Mouse (Mus musculus): Measurements from ENCODE around the gene Krr1. TPM values are rescaled to one million over a fixed set of nuclear protein-coding genes. Genes with fewer than 3 reads are reported as not detected.
A peak's percentile ranks its signal among the peaks of the same experiment; 100 is the strongest.

Krr1 gene
- 13.2 and 13.6 TPM in 2 replicates for total RNA-seq (2014; rRNA removed)
- polyA plus RNA-seq (2012; rRNA removed): 2.6 and 3.0 TPM in 2 replicates

DNA sequence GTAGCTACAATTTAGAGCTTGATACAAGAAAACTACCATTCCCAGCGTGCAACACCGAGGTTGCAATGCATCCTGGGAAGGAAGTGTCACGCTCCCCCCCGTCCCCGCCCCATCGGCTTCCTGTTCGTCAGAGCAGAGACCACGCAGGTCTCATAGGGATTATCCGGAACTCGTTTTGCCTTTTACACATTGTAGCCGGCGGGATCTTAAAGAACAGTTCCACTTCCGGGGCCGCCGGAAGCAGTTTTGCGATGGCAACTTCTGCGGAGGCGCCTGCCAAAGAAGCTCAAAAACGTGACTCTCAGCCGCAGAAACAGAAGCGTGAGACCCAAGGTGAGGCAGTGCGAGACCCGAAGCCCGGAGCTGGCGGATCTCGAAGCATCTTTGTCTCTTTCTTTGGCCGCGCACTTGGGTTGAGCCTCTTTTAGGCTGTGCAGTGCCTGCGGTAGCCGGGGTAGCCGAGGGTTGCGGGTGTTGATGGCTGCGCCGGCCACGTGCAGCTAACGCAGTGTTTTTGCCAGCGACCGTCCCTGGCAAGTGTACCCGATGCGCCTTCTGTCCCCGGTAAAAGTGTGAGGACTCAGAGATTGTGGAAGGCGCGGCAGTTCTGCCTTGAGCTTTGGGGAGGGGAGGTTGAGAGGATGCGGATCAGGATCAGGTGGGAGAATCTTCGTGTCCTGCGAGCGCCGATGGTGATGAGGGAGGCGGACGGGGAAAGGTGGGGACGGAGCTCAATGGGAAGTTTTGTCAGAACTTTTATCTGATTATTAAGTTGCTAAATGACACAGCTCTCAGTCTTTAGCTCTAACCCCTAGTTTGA is at the start of gene Krr1:
Krr1 (plus strand) TSS at position 123 of the 820 bp plus-strand sequence.
- peaks cover 11% of the 10 kb centered on the region; the same call in 1 of the 2 replicates for H3K79me2 ChIP-seq (ENCODE audit: control insufficient read depth, insufficient read depth, low read length)
- WGBS: under 1% methylated on average over 51 of the region's 51 CpGs
- H3K9ac ChIP-seq (ENCODE audit: low read depth, low read length): peak within 1 kb of the TSS; percentile 84
- peaks cover 2% of the 10 kb centered on the region; the same call in 1 of the 2 replicates for H3K4me1 ChIP-seq (ENCODE audit: control insufficient read depth, insufficient read depth, low read length)
- TF ChIP-seq POLR2A (IDR thresholded peaks at IDR 0.05; ENCODE audit: extremely low read depth, insufficient read depth, low read length) (peak; percentile 51; the same call in 1 of the 2 replicates), CTCF (IDR thresholded peaks at IDR 0.05; ENCODE audit: low read depth, low read length) (no peak)
- peak within 1 kb of the TSS; percentile 91 for H3K4me3 ChIP-seq (ENCODE audit: insufficient read depth, low read depth, low read length)
- peak; percentile 96 for DNase-seq (ENCODE audit: extremely low read depth, low read depth, low spot score)
- H3K27ac ChIP-seq (replicated peaks; ENCODE audit: insufficient read depth, low read depth, low read length): peak within 1 kb of the TSS; percentile 71
- H3K36me3 ChIP-seq (ENCODE audit: control insufficient read depth, insufficient read depth, low read length): 0 out of 2 replicates have a peak, but pooled peaks cover 2% of the 10 kb centered on the region
- no peaks in the 10 kb centered on the region for H3K27me3 ChIP-seq (ENCODE audit: control insufficient read depth, insufficient read depth, low read length)

DNA sequence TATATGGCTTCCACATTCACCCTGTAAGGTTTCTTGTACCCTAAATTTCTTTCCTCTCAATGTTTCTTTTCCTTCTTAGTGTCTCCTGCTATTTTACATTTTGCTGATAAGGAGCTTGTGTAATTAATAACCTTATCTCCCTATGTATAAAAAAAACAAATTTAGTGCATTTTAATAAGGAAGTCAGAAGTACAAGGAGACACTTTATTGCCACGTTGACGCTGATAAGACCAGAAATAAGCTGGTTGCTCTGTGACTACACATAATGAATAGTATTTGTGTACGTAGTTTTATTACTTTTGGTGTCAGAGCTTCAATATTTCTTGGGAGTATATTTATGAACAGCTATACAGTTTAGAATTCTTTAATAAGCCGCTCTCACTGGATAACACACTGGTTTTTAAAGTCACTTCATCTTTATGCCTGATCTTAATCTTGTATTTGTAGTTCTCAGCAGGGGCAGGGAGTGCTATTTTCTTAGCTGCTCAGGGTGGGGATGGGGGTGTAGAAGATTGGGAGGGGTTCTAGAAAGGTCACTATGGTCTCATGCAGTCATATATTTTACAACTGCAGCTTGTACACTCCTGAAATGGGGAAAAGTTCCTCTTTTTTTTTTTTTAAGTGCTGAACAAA is 48.8 kb upstream of the Krr1 start:
- Histone ChIP-seq H3K36me3 (ENCODE audit: control insufficient read depth, insufficient read depth, low read length) (no peaks in the 10 kb centered on the region), H3K9ac (ENCODE audit: low read depth, low read length) (no peak overlapping the region), H3K27ac (replicated peaks; ENCODE audit: insufficient read depth, low read depth, low read length) (no peak overlapping the region), H3K79me2 (ENCODE audit: control insufficient read depth, insufficient read depth, low read length) (no peaks in the 10 kb centered on the region), H3K4me3 (ENCODE audit: insufficient read depth, low read depth, low read length) (no peak overlapping the region), H3K4me1 (ENCODE audit: control insufficient read depth, insufficient read depth, low read length) (no peaks in the 10 kb centered on the region), H3K27me3 (ENCODE audit: control insufficient read depth, insufficient read depth, low read length) (no peaks in the 10 kb centered on the region)
- DNase-seq (ENCODE audit: extremely low read depth, low read depth, low spot score): no peak
- WGBS: 79% methylated on average over 4 of the region's 4 CpGs
- TF ChIP-seq CTCF (IDR thresholded peaks at IDR 0.05; ENCODE audit: low read depth, low read length) (no peak), POLR2A (IDR thresholded peaks at IDR 0.05; ENCODE audit: extremely low read depth, insufficient read depth, low read length) (no peak)

DNA sequence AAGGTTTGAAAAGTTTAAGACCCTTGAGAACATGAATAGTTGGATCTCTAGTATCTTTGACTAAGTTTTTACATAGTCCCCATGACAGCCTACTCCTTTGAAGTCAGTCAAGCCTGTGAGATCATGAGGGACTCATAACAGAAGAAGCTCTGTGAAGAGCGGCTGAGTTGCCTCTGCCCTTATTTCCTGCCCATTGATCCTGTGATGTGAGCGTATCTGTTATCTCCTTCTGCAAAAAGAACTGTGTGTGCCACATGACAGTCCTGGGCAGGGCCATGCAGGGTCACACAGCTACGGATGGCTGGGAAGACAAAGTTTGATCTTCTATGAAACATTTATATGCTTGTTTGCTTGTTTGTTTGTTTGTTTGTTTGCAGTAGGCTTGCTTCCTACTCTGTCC is 48.3 kb upstream of the Krr1 start:
- Histone ChIP-seq H3K79me2 (ENCODE audit: control insufficient read depth, insufficient read depth, low read length) (no peaks in the 10 kb centered on the region), H3K27ac (replicated peaks; ENCODE audit: insufficient read depth, low read depth, low read length) (no peak overlapping the region), H3K4me1 (ENCODE audit: control insufficient read depth, insufficient read depth, low read length) (no peaks in the 10 kb centered on the region), H3K36me3 (ENCODE audit: control insufficient read depth, insufficient read depth, low read length) (no peaks in the 10 kb centered on the region), H3K4me3 (ENCODE audit: insufficient read depth, low read depth, low read length) (no peak overlapping the region), H3K9ac (ENCODE audit: low read depth, low read length) (no peak overlapping the region), H3K27me3 (ENCODE audit: control insufficient read depth, insufficient read depth, low read length) (no peaks in the 10 kb centered on the region)
- no peak for TF ChIP-seq POLR2A (IDR thresholded peaks at IDR 0.05; ENCODE audit: extremely low read depth, insufficient read depth, low read length)
- no peak for TF ChIP-seq CTCF (IDR thresholded peaks at IDR 0.05; ENCODE audit: low read depth, low read length)
- WGBS: 21% methylated on average over 3 of the region's 3 CpGs
- peak; percentile 31 for DNase-seq (ENCODE audit: extremely low read depth, low read depth, low spot score)

DNA sequence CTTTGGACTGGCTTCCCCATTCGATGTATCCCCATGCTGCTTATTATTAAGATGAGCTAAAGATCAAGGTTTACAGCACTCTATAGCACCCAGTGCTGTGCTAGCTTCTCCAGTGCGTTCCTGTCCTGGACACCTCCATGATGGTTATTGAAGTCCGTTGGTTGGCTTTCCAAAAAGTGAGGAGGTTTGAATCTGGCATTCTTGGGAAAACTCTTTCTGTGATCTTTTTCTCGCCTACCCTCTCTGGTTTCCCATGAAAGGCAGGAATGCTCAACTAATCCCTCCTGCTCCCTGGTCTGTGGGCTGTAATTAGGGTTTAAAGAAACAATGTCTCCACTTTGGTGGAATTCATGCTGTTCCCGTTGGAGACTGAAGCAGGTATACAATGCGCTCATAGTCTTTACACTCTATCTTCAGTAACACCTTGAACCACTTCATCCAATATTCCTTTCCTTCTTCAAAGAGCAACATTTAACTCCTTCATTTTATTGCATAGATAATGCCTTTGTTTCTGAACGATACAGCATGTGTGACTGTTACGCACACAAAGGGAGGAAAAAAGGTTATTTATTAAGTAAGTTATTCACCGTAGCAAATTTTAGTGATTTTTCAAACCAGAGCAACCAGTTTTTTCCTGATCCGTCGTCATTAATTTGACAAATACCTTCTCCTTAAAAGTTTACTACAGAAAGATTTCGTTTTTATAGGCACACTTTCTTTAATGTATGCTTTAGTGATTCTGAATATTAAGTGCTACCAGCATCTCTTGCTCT is 47.6 kb upstream of the Krr1 start:
- Histone ChIP-seq H3K4me1 (ENCODE audit: control insufficient read depth, insufficient read depth, low read length) (no peaks in the 10 kb centered on the region), H3K27ac (replicated peaks; ENCODE audit: insufficient read depth, low read depth, low read length) (no peak overlapping the region), H3K27me3 (ENCODE audit: control insufficient read depth, insufficient read depth, low read length) (no peaks in the 10 kb centered on the region), H3K4me3 (ENCODE audit: insufficient read depth, low read depth, low read length) (no peak overlapping the region), H3K36me3 (ENCODE audit: control insufficient read depth, insufficient read depth, low read length) (no peaks in the 10 kb centered on the region), H3K9ac (ENCODE audit: low read depth, low read length) (no peak overlapping the region), H3K79me2 (ENCODE audit: control insufficient read depth, insufficient read depth, low read length) (no peaks in the 10 kb centered on the region)
- WGBS: 68% methylated on average over 12 of the region's 12 CpGs
- TF ChIP-seq CTCF (IDR thresholded peaks at IDR 0.05; ENCODE audit: low read depth, low read length): no peak
- no peak for TF ChIP-seq POLR2A (IDR thresholded peaks at IDR 0.05; ENCODE audit: extremely low read depth, insufficient read depth, low read length)
- no peak for DNase-seq (ENCODE audit: extremely low read depth, low read depth, low spot score)

DNA sequence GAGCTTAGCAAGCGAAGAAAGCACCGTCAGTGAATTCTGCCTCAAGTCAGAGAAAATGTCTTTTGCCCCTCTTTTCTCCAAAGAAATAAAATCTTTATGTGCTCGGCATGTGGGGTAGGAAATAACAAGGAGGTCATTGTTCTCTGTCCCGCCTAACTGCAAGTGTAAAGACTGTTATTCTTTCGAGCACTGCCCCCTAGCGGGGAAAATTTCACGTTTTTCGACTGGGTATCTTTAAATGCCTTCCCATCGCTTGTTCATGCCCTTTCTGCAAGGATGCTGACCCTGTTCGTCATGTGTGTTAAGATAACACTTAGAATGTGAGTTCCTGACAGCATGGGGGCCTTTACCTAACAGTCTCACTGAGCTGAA is 47.0 kb upstream of the Krr1 start:
- H3K27ac ChIP-seq (replicated peaks; ENCODE audit: insufficient read depth, low read depth, low read length): no peak overlapping the region
- no peaks in the 10 kb centered on the region for H3K79me2 ChIP-seq (ENCODE audit: control insufficient read depth, insufficient read depth, low read length)
- peak; percentile 60 for DNase-seq (ENCODE audit: extremely low read depth, low read depth, low spot score)
- no peak overlapping the region for H3K4me3 ChIP-seq (ENCODE audit: insufficient read depth, low read depth, low read length)
- no peak overlapping the region for H3K9ac ChIP-seq (ENCODE audit: low read depth, low read length)
- 8% methylated on average over 10 of the region's 10 CpGs for WGBS
- no peaks in the 10 kb centered on the region for H3K27me3 ChIP-seq (ENCODE audit: control insufficient read depth, insufficient read depth, low read length)
- no peaks in the 10 kb centered on the region for H3K4me1 ChIP-seq (ENCODE audit: control insufficient read depth, insufficient read depth, low read length)
- TF ChIP-seq CTCF (IDR thresholded peaks at IDR 0.05; ENCODE audit: low read depth, low read length) (peak; percentile 49; the same call in 1 of the 2 replicates), POLR2A (IDR thresholded peaks at IDR 0.05; ENCODE audit: extremely low read depth, insufficient read depth, low read length) (no peak)
- H3K36me3 ChIP-seq (ENCODE audit: control insufficient read depth, insufficient read depth, low read length): no peaks in the 10 kb centered on the region

Measured in liver, adult 2 months (tissue).